Mouse (Mus musculus) spleen, postnatal 14 days (tissue): ENCODE results near the gene Fmr1nb.
"Not testable (repeated sequence)": the region's sequence is repeated elsewhere in the genome, so short reads cannot be mapped to it uniquely, and the experiment has no call there.

Experiments
- DNase-seq, 2 experiments: peaks; one replicate each; pipeline ENCODE4 v3.0.0; 2021 to 2022; ENCODE audit warnings: low spot score in 2 of 2

The Fmr1nb gene

DNA sequence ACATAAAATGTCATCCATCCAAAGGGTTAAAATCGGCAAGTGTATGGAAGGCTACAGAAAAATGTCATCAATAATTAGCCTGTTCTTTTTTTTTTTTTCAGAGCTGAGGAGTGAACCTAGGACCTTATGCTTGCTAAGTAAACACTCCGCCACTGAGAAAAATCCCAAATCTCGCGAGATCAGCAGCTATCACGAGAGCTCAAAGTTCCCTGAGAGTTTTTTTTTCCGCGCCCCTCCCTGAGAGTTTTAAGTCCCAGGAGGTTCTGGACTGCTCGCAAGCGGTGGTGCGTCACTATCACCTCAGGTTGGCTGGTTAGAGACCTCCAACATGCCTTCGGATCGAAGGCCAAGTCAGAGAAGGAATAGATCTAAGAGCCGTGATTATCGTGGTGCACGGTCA lies at the start of gene Fmr1nb:
TSS of gene Fmr1nb (plus strand) at position 234 of the 400 bp plus-strand sequence.
- no peak for DNase-seq

DNA sequence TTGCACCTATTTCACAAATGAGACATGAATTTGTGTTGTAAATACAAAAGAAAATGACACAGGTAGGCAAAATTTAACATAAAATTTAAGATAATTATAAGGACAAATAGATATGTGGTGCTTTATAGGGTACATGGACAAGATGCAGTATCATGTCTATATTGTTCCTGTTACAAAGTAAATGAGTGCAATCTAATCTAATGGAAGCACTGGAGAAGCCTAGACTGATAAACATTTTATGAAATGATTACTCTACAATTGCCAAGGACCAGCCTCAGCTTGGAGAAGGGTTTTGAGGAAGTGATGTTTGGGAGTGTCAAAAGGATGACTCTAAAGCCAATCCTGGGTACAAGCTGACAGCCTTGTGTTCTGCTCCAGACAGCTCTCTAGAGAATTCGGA lies 24.7 kb upstream of the Fmr1nb start:
- no peak for DNase-seq

DNA sequence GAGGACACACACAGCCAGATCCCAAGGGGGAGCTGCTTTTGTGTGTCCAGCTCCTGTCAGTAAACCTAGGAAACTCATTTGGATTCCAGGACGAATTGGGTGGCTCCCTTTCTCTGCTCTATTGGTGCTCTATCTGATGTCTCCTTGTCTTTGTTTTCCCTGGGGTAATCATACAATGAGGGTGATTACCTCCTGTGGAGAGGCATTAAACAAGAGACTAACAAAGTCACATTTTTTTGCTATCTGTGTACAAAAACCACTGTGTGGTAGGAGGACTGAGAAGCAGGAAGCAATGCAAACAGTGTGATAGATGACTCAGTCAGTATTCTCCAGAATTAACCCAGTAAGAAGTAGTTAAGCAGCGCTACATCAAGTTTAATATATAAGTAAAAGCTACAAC lies 21.6 kb upstream of the Fmr1nb start:
- no peak for DNase-seq

DNA sequence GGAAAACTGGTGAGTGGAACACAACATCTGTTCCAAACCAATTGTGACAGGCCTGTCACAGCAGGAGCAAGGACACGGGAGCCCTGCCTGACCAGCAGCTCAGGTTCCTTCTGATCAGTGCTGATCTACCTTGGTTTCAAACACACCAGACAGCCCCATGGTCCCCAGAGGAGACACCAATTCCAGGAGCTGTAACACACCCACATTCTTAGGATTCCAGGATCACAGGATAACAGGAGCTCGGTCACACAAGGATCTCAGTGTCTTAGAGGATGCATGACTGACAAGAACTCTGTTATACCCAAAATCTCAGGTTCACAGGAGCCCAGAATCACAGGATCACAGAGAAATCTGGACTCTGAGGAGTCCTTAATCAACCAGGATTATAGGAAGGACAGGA lies 58.8 kb downstream of the Fmr1nb start:
- not testable (repeated sequence) for DNase-seq

DNA sequence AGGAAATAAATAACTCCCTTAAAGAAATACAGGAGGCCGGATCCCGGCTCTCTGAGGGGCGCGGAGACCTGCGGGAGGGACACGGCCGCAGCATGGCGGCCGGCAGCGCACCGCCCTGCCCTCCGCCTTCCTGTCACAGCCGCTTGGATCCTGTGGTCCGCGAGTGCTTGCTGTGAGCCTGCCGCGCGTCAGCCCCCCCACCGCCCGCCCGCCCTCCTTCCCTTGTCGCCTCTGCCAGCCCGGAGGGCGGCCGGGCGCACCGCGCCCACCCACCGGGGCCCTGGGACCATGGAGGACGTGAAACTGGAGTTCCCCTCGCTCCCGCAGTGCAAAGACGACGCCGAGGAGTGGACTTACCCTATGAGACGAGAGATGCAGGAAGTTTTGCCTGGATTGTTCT lies 59.4 kb downstream of the Fmr1nb start, which contains the start of gene Gm14698:
TSS of gene Gm14698 (plus strand) at position 35 of the 400 bp plus-strand sequence.
- DNase-seq: not testable (repeated sequence)

DNA sequence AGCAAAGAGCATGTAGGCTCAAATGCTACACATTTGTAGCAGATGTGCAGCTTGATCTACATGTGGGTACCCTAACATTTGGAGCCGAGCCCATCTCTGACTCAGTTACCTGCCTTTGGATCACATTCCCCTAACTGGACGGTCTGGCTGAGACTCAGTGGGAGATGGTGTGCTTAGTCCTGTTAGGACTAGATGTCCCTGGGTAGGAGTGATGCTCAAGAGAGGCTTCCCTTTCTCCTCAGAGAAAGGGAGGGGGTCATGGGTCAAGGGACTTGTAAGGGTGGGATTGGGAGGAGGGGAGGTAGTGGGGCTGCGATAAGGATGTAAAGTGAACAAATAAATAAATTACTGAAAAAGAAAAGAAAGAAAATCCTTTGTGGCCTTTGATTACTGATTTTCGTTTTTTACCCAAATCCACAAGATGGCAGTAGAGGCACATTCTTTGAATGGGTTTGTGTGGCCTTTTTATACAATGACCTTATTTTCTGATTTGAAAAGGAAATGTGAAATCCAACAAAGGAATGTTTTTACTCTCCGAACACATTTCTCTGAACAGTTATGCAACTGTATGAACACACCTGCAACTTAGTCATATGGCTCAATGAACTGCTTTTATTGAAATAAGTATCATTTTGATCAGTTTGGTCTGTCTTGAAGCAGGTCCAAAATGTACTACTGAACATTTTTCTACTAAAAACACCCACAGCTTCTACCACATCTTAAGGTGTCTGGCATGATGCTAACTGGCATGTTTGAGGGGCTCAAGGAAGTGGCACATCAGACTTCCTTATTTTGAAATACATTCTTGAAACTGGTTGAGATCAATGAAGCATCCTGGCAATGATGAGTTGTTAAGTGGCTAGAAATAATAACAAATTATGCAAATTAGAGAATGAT lies 78.2 kb downstream of the Fmr1nb start:
- DNase-seq: no peak
